Mouse (Mus musculus): ENCODE data around the gene Crispld2.

GRCm38 (mm10) chr8:120050376-120050775, 58.1 kb downstream of the Crispld2 start:
- TF ChIP-seq ZC3H11A (IDR thresholded peaks at IDR 0.05; ENCODE audit: borderline replicate concordance, low read depth, low read length) (no peak), ZNF384 (IDR thresholded peaks at IDR 0.05; ENCODE audit: low read depth, low read length) (no peak)
